Mouse (Mus musculus): ENCODE measurements around the gene Btbd17. TPM values are rescaled to one million over a fixed set of nuclear protein-coding genes. Genes with fewer than 3 reads are reported as not detected.

Btbd17 gene
- polyA plus RNA-seq, 1 experiment from 2014 or later = 33.6 TPM

Other genes starting within 250 kb of the Btbd17 start
- gene Rpl38, start 127.4 kb downstream of the Btbd17 start, polyA plus RNA-seq (2015; fragmentation: Nextera tagmentation; extraction: Ambion mirVana) = 826 and 835 TPM in 2 replicates
- 24.2 and 24.6 TPM in 2 replicates for gene Ttyh2, start 120.5 kb downstream of the Btbd17 start, polyA plus RNA-seq (2015; fragmentation: Nextera tagmentation; extraction: Ambion mirVana)
- gene Dnaic2, start 68.5 kb downstream of the Btbd17 start, polyA plus RNA-seq (2015; fragmentation: Nextera tagmentation; extraction: Ambion mirVana) = 1.6 and 1.7 TPM in 2 replicates
- gene Kif19a, start 30.6 kb downstream of the Btbd17 start, polyA plus RNA-seq (2015; fragmentation: Nextera tagmentation; extraction: Ambion mirVana) = 0.35 and 1.2 TPM in 2 replicates
- not detected in 2 replicates for gene Gpr142, start 3.0 kb upstream of the Btbd17 start, polyA plus RNA-seq (2015; fragmentation: Nextera tagmentation; extraction: Ambion mirVana)
- gene Gprc5c, start 55.2 kb upstream of the Btbd17 start, polyA plus RNA-seq (2015; fragmentation: Nextera tagmentation; extraction: Ambion mirVana) = 5.9 and 7.1 TPM in 2 replicates
- gene Cd300a, start 94.1 kb upstream of the Btbd17 start, polyA plus RNA-seq (2015; fragmentation: Nextera tagmentation; extraction: Ambion mirVana) = 0.55 and 0.67 TPM in 2 replicates
- gene Cd300lb, start 138.4 kb upstream of the Btbd17 start, polyA plus RNA-seq (2015; fragmentation: Nextera tagmentation; extraction: Ambion mirVana) = 0.05 TPM in 1 of 2 replicates, not detected in the other
- gene Cd300c, start 173.2 kb upstream of the Btbd17 start, polyA plus RNA-seq (2015; fragmentation: Nextera tagmentation; extraction: Ambion mirVana) = not detected in 2 replicates
- gene Cd300ld, start 194.0 kb upstream of the Btbd17 start, polyA plus RNA-seq (2015; fragmentation: Nextera tagmentation; extraction: Ambion mirVana) = not detected in 2 replicates
- gene Cd300c2, start 205.9 kb upstream of the Btbd17 start, polyA plus RNA-seq (2015; fragmentation: Nextera tagmentation; extraction: Ambion mirVana) = 0.81 and 0.82 TPM in 2 replicates
- gene Cd300ld2, start 220.2 kb upstream of the Btbd17 start, polyA plus RNA-seq (2015; fragmentation: Nextera tagmentation; extraction: Ambion mirVana) = not detected in 2 replicates
- gene Cd300ld4, start 231.1 kb upstream of the Btbd17 start, polyA plus RNA-seq (2015; fragmentation: Nextera tagmentation; extraction: Ambion mirVana) = not detected in 2 replicates
- gene Cd300ld5, start 241.8 kb upstream of the Btbd17 start, polyA plus RNA-seq (2015; fragmentation: Nextera tagmentation; extraction: Ambion mirVana) = not detected in 2 replicates